Mouse (Mus musculus) thymus, adult 2 months (tissue): ENCODE data around the gene Lca5.

Experiments used
- CTCF ChIP-seq: fragments of 200-500 bp; IDR thresholded peaks from 2 replicates; pipeline ENCODE4 v1.5.1; 2012; ENCODE audit warnings: mild to moderate bottlenecking, control low read depth, low read length, moderate library complexity, borderline replicate concordance; ENCODE audit not compliant: control insufficient read depth, poor library complexity, insufficient read depth; ENCODE audit errors: extremely low read depth
- POLR2A ChIP-seq: fragments of 200-500 bp; IDR thresholded peaks from 2 replicates; pipeline ENCODE4 v1.6.1; 2012; ENCODE audit warnings: mild to moderate bottlenecking, low read length, control low read depth, moderate library complexity; ENCODE audit not compliant: control insufficient read depth, poor library complexity, insufficient read depth; ENCODE audit errors: extremely low read depth

DNA sequence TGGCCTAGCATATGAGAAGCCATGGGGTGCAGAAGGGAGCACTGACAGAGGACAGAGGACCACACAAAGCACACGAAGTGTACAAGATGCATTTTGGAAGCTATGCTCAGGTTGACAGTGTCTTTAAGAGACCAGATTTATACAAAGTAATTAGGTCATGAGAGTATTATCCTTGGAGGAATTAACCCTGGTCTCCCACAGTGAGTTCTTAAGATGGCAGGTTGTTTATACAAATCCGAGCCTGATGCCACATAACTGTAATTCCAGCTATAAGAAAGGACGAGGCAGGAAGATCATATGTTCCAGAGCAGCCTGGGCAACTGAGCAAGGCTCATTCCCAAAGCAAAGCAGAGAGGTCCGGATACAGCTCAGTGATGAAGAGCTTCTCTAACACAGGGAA is 13.0 kb downstream of the Lca5 start:
- TF ChIP-seq CTCF (no peak), POLR2A (no peak)
